Comparison of ENCODE assay signal across 10 mouse cellular contexts in genomic region chr16:28838016-28838415, GRCm38 (mm10).
A peak's percentile ranks its signal among the peaks of the same experiment; 100 is the strongest.
DNase-seq lines count a peak whose midpoint lies in the region; ATAC-seq lines count a peak whose summit lies in the region.
"Had no signal": no experiment of that assay in that cellular context is flagged by ENCODE, and none has a peak within 500 bp of the region (broad histone marks: within the 10 kb centered on the region; RNA-seq: fewer than 3 reads in every experiment).

No protein-coding gene starts in this region.

- H3K4me3 ChIP-seq in limb, embryonic 13.5 days, result no peak overlapping the region
- H3K4me3 ChIP-seq: embryonic facial prominence, embryonic 13.5 days had no signal

- no peak overlapping the region for H3K9ac ChIP-seq in limb, embryonic 13.5 days
- H3K9ac ChIP-seq: embryonic facial prominence, embryonic 13.5 days had no signal

- no peak overlapping the region for H3K4me2 ChIP-seq in limb, embryonic 13.5 days (replicated peaks)
- H3K4me2 ChIP-seq: embryonic facial prominence, embryonic 13.5 days had no signal

- no peaks in the 10 kb centered on the region for H3K36me3 ChIP-seq in limb, embryonic 13.5 days
- H3K36me3 ChIP-seq: embryonic facial prominence, embryonic 13.5 days had no signal

- H3K4me1 ChIP-seq in limb, embryonic 13.5 days, result peaks cover 22% of the 10 kb centered on the region

- H3K27ac ChIP-seq in limb, embryonic 13.5 days, result no peak overlapping the region
- H3K27ac ChIP-seq: embryonic facial prominence, embryonic 13.5 days; macrophage had no signal

- peak; percentile 57 for DNase-seq in ovary, postnatal 14 days (ENCODE audit: low spot score)
- DNase-seq in ovary, adult 18-20 months (ENCODE audit: low spot score), result no peak
- peak; percentile 58 for DNase-seq in adrenal gland, adult 2 months
- DNase-seq in embryo, embryonic 10.5 days (ENCODE audit: low spot score), result peak; percentile 83
- peak; percentile 66 for DNase-seq in kidney, adult 9 months
- peak; percentile 82 for DNase-seq in retina, postnatal 1 day
- DNase-seq in spleen, postnatal 36 days (ENCODE audit: low spot score in 2 of 2), result no peak

- WGBS in limb, embryonic 13.5 days, result 21% methylated on average over 12 of the region's 12 CpGs

- peaks cover 8% of the 10 kb centered on the region; the same call in 1 of the 2 replicates for H3K27me3 ChIP-seq in limb, embryonic 13.5 days
- H3K27me3 ChIP-seq: embryonic facial prominence, embryonic 13.5 days had no signal

- peak; percentile 38; the same call in 1 of the 2 replicates for ATAC-seq in limb, embryonic 13.5 days (ENCODE audit: low FRiP score, low read depth)

- no peaks in the 10 kb centered on the region for H3K9me3 ChIP-seq in limb, embryonic 13.5 days
- H3K9me3 ChIP-seq: embryonic facial prominence, embryonic 13.5 days had no signal

Comparison
In these comparisons a context has a peak if more than half of its experiments do, and no peak if none do; other contexts are left out.
1. DNase-seq: peak in ovary, postnatal 14 days (single experiment), adrenal gland, adult 2 months (single experiment), embryo, embryonic 10.5 days (single experiment), kidney, adult 9 months (single experiment) and retina, postnatal 1 day (single experiment); none in ovary, adult 18-20 months (single experiment) and spleen, postnatal 36 days (0 of 2).